18 mouse cellular contexts compared by ENCODE assay signal in the genomic region with DNA sequence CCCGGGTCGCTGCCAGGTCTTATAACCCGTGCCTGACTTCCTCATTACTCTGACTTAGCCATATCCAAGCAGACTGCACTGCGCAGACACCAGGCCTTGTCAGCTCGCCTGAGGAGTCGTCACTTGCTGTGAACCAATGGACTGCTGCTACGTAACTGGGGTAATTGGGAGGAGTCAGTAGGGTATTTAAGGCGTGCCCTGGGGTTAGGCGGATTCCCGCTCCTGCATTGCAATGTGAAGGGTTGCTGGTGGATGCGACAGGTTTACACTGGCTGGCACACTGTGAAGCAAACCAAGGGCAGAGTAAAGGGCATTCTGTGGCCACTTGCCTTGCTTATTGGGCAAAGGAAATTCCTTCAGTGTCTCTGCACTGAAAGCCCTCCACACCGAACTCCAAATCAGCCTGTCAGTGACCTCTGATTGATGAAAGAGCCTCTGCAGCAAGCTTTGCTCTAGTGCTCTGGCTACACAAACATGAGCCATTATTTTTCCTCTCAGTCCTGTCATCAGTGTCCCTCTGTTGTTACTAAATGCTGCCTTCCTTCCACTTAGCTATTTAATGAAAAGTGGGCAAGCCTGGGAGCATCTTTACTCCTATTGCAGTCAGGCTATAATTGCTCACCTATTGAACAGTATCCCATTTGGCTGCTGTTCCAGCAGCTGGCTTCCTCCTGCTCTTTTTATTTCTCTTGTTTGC. TPM values are rescaled to one million over a fixed set of nuclear protein-coding genes. Genes with fewer than 3 reads are reported as not detected.
DNase-seq lines count a peak whose midpoint lies in the region; ATAC-seq and TF ChIP-seq lines count a peak whose summit lies in the region.
"Had no signal": no experiment of that assay in that cellular context is flagged by ENCODE, and none has a peak within 500 bp of the region (broad histone marks: within the 10 kb centered on the region; RNA-seq: fewer than 3 reads in every experiment).

No protein-coding gene starts in this region.

- H3K36me3 ChIP-seq in limb, embryonic 11.5 days (ENCODE audit: control insufficient read depth, insufficient read depth, low read length) = no peaks in the 10 kb centered on the region
- H3K36me3 ChIP-seq in limb, embryonic 10.5 days = no peaks in the 10 kb centered on the region
- no peaks in the 10 kb centered on the region for H3K36me3 ChIP-seq in midbrain, postnatal 0 days (ENCODE audit: insufficient read depth, low read length)
- H3K36me3 ChIP-seq: forebrain, embryonic 10.5 days; liver, embryonic 12.5 days had no signal

- H3K27me3 ChIP-seq in limb, embryonic 11.5 days (ENCODE audit: control insufficient read depth, insufficient read depth, low read length) = no peaks in the 10 kb centered on the region
- H3K27me3 ChIP-seq in limb, embryonic 10.5 days (ENCODE audit: low read depth, poor library complexity, severe bottlenecking) = no peaks in the 10 kb centered on the region
- H3K27me3 ChIP-seq in midbrain, postnatal 0 days (ENCODE audit: insufficient read depth, low read length) = no peaks in the 10 kb centered on the region
- H3K27me3 ChIP-seq: liver, embryonic 12.5 days had no signal

- no peak overlapping the region for H3K4me3 ChIP-seq in limb, embryonic 11.5 days (ENCODE audit: low read depth, low read length)
- no peak overlapping the region for H3K4me3 ChIP-seq in limb, embryonic 10.5 days
- no peak overlapping the region for H3K4me3 ChIP-seq in midbrain, postnatal 0 days (ENCODE audit: low read depth, low read length)
- H3K4me3 ChIP-seq: forebrain, embryonic 10.5 days; layer of hippocampus, adult 2 months; liver, embryonic 12.5 days had no signal

- no peaks in the 10 kb centered on the region for H3K9me3 ChIP-seq in limb, embryonic 11.5 days (ENCODE audit: control insufficient read depth, low read length)
- H3K9me3 ChIP-seq in limb, embryonic 10.5 days (replicated peaks) = no peaks in the 10 kb centered on the region
- H3K9me3 ChIP-seq in midbrain, postnatal 0 days (ENCODE audit: low read length) = no peaks in the 10 kb centered on the region
- H3K9me3 ChIP-seq: forebrain, embryonic 10.5 days; liver, embryonic 12.5 days had no signal

- DNase-seq in limb, embryonic 11.5 days (ENCODE audit: low spot score) = peak; percentile 19
- DNase-seq in limb, embryonic 10.5 days (ENCODE audit: low spot score) = no peak
- peak; percentile 13 for DNase-seq in WW6 (ENCODE audit: low read depth, low spot score)
- DNase-seq in embryo, embryonic 9.5 days (ENCODE audit: extremely low spot score) = peak; percentile 9
- peak; percentile 10 for DNase-seq in midbrain, postnatal 0 days (ENCODE audit: low spot score)
- no peak for DNase-seq in frontal cortex, postnatal 14 days (ENCODE audit: low spot score in 2 of 2)
- DNase-seq: cerebellum, adult 2 months; heart, postnatal 36 days; kidney, adult 8-10 months had no signal

- 72% methylated on average over 12 of the region's 12 CpGs for WGBS in limb, embryonic 11.5 days
- WGBS in limb, embryonic 10.5 days = 76% methylated on average over 12 of the region's 12 CpGs
- WGBS in midbrain, postnatal 0 days = 80% methylated on average over 12 of the region's 12 CpGs

- no peak overlapping the region for H3K4me2 ChIP-seq in limb, embryonic 11.5 days (ENCODE audit: low read depth, severe bottlenecking)
- no peak overlapping the region for H3K4me2 ChIP-seq in midbrain, postnatal 0 days (ENCODE audit: low read depth, low read length, poor library complexity, severe bottlenecking)
- H3K4me2 ChIP-seq: liver, embryonic 12.5 days had no signal

- no peak overlapping the region for H3K9ac ChIP-seq in limb, embryonic 11.5 days (ENCODE audit: low read length)
- H3K9ac ChIP-seq in midbrain, postnatal 0 days (replicated peaks; ENCODE audit: low read length, poor library complexity, severe bottlenecking) = no peak overlapping the region
- H3K9ac ChIP-seq: liver, embryonic 12.5 days had no signal

- H3K4me1 ChIP-seq in limb, embryonic 11.5 days (ENCODE audit: control insufficient read depth, insufficient read depth, low read length) = no peaks in the 10 kb centered on the region
- H3K4me1 ChIP-seq in limb, embryonic 10.5 days = no peaks in the 10 kb centered on the region
- no peaks in the 10 kb centered on the region for H3K4me1 ChIP-seq in midbrain, postnatal 0 days (ENCODE audit: insufficient read depth, low read length)
- H3K4me1 ChIP-seq: forebrain, embryonic 10.5 days; liver, embryonic 12.5 days had no signal

- ATAC-seq in limb, embryonic 11.5 days (ENCODE audit: insufficient number of reproducible peaks, low FRiP score, low TSS enrichment, low read depth) = no peak
- ATAC-seq in midbrain, postnatal 0 days (ENCODE audit: low FRiP score) = no peak
- no peak for ATAC-seq in frontal cortex, adult (ENCODE audit: low TSS enrichment)
- ATAC-seq: CD4-positive, CD25-positive, alpha-beta regulatory T cell, adult 4 months; liver, embryonic 12.5 days had no signal

- TF ChIP-seq CTCF in midbrain, postnatal 0 days (IDR thresholded peaks at IDR 0.05) = no peak

- no peak overlapping the region for H3K27ac ChIP-seq in limb, embryonic 11.5 days (replicated peaks; ENCODE audit: low read depth, low read length)
- H3K27ac ChIP-seq in limb, embryonic 10.5 days = no peak overlapping the region
- no peak overlapping the region for H3K27ac ChIP-seq in midbrain, postnatal 0 days (ENCODE audit: low read depth, low read length)
- H3K27ac ChIP-seq: forebrain, embryonic 10.5 days; layer of hippocampus, adult 2 months; liver, embryonic 12.5 days had no signal

RNA-seq across cellular contexts. Expression of gene Cypt12, which starts 51.7 kb away (rescaled TPM):
- polyA plus RNA-seq in limb, embryonic 11.5 days (2014; fragmentation: Nextera tagmentation; extraction: Ambion mirVana) = not detected in 2 replicates
- not detected in 2 replicates for polyA plus RNA-seq in limb, embryonic 10.5 days (2016; fragmentation: Nextera tagmentation; extraction: Ambion mirVana)
- total RNA-seq in midbrain, postnatal 0 days (2014; rRNA removed) = not detected in 2 replicates
- not detected in 2 replicates for polyA plus RNA-seq in midbrain, postnatal 0 days (2015; fragmentation: Nextera tagmentation; extraction: Ambion mirVana)
- total RNA-seq: heart, adult 8-10 months; heart, postnatal 36 days; layer of hippocampus, adult 2 months; left cerebral cortex, postnatal 10 days; megakaryocyte, adult 5-6 weeks had no signal
- polyA plus RNA-seq: CD4-positive, CD25-positive, alpha-beta regulatory T cell, adult 4 months; cerebellum, adult 2 months; forebrain, embryonic 10.5 days; liver, embryonic 12.5 days; lung, embryonic 16.5 days had no signal

Comparison
In these comparisons a context has a peak if more than half of its experiments do, and no peak if none do; other contexts are left out.
1. DNase-seq: peak in limb, embryonic 11.5 days (single experiment), WW6 (single experiment), embryo, embryonic 9.5 days (single experiment) and midbrain, postnatal 0 days (single experiment); none in limb, embryonic 10.5 days (single experiment) and frontal cortex, postnatal 14 days (0 of 2).